Mouse (Mus musculus) hindlimb bud, embryonic 11.5 days (tissue): ENCODE measurements around the gene Hkdc1.
A peak's percentile ranks its signal among the peaks of the same experiment; 100 is the strongest.

Experiments
- DNase-seq: peaks from one replicate; pipeline ENCODE4 v3.0.0-alpha.2; 2012; ENCODE audit warnings: low read depth, low spot score; ENCODE audit errors: extremely low spot score

Hkdc1 gene

GRCm38 (mm10) chr10:62380936-62381335 is 41.4 kb downstream of the Hkdc1 start:
- DNase-seq = no peak

GRCm38 (mm10) chr10:62379808-62380207 is 42.5 kb downstream of the Hkdc1 start, which contains the start of gene Hk1:
Gene Hk1 (minus strand): TSS chr10:62379908.
- DNase-seq = no peak

DNA sequence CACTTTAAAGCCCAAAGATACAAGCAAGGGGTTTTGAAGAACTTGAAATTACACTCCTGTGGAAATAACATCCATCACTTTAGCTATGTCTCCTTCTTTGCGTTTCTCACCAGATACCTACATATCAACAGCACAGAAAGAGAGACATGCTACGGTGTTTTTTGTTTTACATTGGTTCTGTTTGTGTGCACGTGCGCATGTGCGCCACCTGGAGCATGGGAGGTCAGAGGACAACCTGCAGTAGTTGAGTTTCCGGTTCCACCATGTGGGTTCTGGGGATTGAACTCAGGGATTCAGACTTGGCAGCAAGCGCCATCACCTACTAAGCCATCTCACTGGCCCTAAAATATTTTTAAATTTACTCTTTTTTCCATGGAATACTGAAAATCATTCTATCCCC is 63.5 kb downstream of the Hkdc1 start:
- no peak for DNase-seq

- no peak for DNase-seq
Measured at GRCm38 (mm10) chr10:62356105-62356730, 66.1 kb downstream of the Hkdc1 start.

DNA sequence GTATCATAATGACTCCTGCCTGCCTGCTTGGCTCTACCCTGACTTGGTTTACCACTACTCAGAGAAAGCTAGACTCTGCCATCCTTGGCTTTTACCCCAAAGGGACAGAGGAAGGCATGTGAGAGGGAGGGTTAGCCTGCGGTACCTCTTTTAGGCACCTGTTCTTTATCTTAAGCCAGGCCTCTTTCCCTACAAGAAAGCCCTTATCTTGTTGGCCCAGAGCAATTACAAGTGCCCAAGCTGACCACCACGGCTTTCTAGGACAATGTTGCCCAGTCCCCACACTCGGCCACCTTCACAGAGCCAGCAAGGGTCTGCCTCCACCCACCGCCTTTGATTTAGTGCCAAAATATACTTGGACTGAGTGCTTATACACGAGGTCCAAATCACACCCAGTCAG is 77.1 kb downstream of the Hkdc1 start:
- DNase-seq = no peak

DNA sequence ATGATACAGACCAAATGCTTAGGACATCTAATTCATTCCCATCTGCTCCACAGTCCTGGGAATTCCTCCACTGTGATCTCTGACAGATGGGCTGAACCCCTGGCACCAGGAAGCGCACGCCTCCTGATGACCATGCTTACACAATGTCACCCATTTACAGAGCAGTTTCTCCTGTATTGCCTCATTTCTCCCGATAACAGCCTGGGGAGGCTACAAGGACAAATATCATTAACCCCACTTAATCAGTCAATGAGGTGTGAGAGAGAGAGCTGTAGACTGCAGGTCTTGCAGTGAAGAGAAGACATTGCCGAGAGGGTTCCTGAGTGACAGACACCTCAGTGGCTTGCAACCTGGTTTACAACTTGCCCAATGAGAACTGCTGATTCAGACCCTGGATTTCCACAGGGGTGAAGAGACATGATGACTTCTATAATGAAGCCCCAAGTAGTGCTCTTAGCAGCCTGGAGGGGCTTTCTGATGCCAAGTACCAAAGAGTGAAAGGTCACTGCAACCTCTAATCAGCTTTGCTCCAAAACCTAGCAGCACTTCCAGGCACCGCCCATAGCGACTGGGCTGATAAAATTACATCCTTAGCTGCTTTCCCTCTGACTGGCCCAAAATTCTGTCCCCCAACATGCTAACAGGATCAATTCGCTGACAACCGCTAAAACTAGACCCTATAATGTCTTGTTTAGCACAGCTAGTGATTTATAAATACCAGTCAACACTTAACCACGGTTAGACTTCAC is 78.1 kb downstream of the Hkdc1 start:
- DNase-seq = no peak

DNA sequence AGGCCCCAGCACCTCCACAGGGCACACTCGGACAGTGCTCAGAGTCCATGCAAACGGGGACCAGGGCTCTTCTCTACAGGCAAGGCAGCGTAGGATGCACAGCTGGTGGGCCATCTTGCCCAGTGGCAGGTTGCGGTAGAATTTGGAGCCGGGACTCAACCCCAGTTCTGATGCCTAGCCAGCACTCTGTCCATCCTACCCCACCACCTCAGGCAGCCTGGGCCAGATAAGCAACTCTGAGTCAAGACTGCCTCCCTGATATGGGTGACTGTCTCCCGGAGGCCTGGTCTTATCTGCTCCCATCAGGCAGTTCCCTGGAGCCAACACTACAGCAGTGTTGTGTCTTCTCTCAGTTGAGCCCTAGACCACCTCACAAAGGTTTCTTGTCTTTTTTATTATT is 79.8 kb downstream of the Hkdc1 start:
- DNase-seq = no peak

DNA sequence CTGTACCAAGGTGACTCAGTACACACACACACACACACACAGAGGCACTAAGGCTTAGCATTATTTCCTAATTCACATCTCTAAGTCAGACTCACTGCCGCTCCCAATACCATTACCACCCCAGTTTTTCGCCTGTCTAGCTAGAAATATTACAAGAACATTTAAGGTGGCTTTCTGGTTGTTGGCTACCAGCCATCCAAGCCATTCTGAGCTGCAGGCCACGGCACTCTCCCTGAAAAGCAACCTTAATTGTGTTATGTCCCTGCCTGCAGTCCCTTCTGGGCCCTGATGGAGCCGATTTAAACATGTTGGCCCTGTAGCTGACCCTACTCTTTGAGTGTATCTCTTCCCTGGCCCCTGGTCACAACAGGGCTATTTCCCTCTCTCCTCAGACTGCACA is 80.3 kb downstream of the Hkdc1 start:
- DNase-seq = no peak

DNA sequence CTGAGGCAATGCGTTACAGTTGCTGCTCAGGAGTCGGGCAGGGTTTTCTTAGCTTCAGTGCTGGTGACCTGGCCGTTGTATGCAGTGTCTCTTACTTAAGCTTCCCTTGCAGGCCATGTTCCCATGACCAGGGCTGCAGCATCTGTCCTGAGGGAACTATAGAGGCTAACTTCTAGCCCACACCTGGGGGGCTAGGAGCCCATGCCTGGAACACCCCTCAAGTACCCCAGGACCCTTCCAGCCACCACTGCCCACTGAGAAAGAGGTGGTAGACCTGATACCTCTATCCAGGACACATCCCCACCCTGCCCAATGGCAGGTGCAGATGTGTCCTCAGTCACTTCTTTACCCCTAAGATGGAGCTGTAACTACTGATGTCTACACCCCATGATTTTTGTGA is 81.3 kb downstream of the Hkdc1 start:
- DNase-seq = no peak

DNA sequence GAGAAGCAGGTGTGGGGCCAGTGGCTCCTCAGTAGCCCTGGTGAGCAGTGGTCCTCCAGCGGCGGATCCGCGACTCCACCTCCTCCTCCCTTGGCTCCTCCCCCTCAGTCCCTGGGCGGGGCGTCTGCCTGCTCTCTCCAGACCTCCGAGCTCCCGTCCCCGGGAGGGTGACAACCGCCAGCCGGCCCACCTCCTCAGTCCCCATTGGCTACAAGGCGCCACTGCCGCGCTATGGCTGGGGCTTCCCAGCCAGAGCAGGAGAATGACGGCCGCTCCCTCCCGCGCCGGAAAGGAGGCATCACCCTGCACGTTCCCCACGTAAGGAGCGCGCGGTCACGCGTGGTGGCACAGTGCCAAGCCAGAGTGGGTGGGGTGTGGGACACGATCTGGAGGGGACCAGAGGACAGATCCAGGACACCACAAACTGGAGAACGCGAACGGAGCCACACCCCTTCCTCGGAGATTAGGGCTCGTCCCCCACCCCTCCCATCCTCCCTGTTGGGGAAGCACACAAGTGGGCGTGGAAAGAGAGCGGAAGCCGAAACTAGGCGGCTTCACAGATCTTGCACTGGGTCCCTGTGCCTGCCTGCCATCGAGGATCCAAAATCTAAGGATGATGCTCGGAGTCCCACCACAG is 82.1 kb downstream of the Hkdc1 start:
- DNase-seq = peak; percentile 81

GRCm38 (mm10) chr10:62339211-62340094 is 82.8 kb downstream of the Hkdc1 start:
- DNase-seq = no peak

DNA sequence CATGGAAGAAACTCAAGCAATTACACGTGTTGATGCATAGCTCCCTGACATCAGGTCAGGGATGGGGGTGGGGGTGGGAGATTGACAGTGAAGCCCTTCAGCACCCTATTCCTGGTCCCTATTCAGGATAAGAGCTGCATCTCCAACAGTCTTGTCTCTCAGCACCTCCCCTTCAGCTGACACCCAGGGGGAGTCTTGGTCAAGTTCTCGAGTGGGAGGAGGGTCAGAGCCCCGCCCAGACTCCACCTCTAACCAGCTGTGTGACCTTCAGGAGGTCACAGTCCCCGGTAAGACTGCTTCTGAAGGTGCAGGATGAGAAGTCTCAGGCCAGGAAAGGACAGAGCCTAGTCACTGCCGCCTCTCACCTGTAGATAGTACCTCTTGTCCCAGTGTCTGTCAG is 83.7 kb downstream of the Hkdc1 start:
- DNase-seq = no peak

- DNase-seq = no peak
Measured at GRCm38 (mm10) chr10:62338176-62338575, 84.1 kb downstream of the Hkdc1 start.

DNA sequence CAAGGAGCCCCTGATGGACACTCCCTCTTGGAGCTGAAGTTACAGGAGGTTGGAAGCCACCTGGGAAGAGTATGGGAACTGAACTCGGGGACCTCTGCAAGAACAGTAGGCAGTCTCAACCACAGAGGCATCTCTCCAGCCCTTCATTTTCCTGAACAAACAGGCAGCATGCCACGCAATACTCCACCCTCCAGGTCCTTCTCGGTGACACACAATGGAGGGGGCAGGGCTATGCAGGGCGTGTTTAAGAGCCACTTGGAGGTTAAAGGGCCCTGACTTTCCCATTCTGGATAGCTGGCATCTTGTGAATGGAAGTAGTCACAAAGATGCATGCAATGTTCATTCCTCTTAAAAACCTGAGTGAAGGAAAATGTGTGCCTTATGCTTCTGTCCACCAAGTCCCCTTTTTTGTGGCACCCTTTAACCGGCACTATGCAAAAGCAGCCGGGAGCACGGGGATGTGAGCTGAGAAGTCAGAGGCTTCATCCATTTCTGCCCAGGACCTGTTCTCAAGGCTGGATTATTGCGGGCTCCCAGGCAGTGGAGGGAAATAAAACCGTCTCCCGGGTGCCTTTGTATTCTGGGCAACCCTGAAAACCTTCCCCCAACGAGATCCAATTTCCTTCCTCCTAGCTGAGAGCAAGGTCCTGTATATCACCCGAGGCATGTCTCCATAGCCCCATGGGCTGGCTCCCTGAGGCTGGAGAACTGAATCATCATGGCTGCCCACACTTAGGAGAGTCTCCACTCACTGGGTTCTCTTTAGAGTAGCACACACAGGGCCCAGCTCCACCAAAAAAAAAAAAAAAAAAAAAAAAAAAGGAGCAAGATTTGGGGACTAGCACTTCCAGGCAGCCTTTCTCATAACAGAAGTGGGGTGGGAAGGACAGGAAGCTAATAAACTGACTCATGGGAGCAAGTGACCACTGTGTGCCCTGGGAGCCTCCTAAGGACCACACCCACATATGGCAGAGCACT is 85.4 kb downstream of the Hkdc1 start:
- no peak for DNase-seq

- DNase-seq = no peak
Measured at GRCm38 (mm10) chr10:62335423-62335776, 86.9 kb downstream of the Hkdc1 start.

DNA sequence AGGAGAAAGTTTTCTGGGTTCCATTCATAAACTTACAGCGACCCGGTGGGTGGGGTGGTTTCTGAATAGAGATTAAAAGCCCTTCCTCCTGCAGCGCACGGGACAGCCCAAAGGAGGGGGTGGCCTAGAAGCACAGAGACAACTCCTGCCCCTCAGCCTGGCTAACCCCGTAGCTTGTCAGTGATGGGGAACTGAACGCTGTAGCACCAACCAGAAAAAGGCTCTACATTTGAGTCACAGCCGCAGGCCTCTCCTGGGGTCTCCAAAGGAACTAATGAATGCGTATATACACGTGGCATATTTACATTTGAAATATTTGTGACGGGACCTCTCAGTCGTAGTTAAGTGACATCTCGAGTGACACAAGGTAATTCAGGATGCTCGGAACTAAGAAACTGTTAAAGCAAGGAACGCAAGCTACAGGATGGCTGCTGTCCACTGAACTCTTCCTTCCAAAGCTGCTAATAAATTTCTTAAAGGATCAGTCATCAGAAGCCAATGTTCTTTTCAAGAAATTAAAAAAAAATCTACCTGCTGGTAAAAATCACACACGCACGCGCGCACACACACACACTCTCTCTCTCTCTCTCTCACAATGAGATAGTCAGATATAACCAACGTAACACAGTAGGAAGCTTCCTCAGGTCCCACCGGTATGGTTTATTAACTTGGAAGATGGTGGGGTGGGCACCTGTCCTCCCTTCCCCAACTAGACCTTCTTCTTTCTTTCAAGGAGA is 87.4 kb downstream of the Hkdc1 start:
- DNase-seq = no peak

GRCm38 (mm10) chr10:62333269-62333668 is 89.0 kb downstream of the Hkdc1 start:
- DNase-seq = no peak
